Mouse (Mus musculus): ENCODE data around the gene Fam76a.
"Not testable (repeated sequence)": the region's sequence is repeated elsewhere in the genome, so short reads cannot be mapped to it uniquely, and the experiment has no call there.

Fam76a gene

GRCm38 (mm10) chr4:132921488-132921887 lies 870 bp downstream of the Fam76a start:
- Histone ChIP-seq H3K36me3 (ENCODE audit: insufficient read depth, low read length) (peaks cover 26% of the 10 kb centered on the region), H3K4me1 (replicated peaks; ENCODE audit: low read depth, low read length) (peaks cover 68% of the 10 kb centered on the region), H3K4me3 (replicated peaks; ENCODE audit: low read length) (peak overlapping the region; percentile 99), H3K27me3 (ENCODE audit: insufficient read depth, low read length) (no peaks in the 10 kb centered on the region), H3K9me3 (ENCODE audit: low read length) (no peaks in the 10 kb centered on the region)
- TF ChIP-seq POU5F1 (IDR thresholded peaks at IDR 0.05; ENCODE audit: borderline replicate concordance, low read length) (no peak), NANOG (IDR thresholded peaks at IDR 0.05; ENCODE audit: borderline replicate concordance, low read length) (no peak), CTCF (conservative IDR thresholded peaks at IDR 0.05; ENCODE audit: low read length) (no peak)

GRCm38 (mm10) chr4:132920171-132920570 lies 2.2 kb downstream of the Fam76a start:
- no peak overlapping the region for H3K4me3 ChIP-seq (replicated peaks; ENCODE audit: low read length)
- H3K36me3 ChIP-seq (ENCODE audit: insufficient read depth, low read length), result peaks cover 37% of the 10 kb centered on the region
- H3K27me3 ChIP-seq (ENCODE audit: insufficient read depth, low read length), result no peaks in the 10 kb centered on the region
- no peaks in the 10 kb centered on the region for H3K9me3 ChIP-seq (ENCODE audit: low read length)
- peaks cover 66% of the 10 kb centered on the region for H3K4me1 ChIP-seq (replicated peaks; ENCODE audit: low read depth, low read length)
- TF ChIP-seq NANOG (IDR thresholded peaks at IDR 0.05; ENCODE audit: borderline replicate concordance, low read length), result no peak
- no peak for TF ChIP-seq POU5F1 (IDR thresholded peaks at IDR 0.05; ENCODE audit: borderline replicate concordance, low read length)
- no peak for TF ChIP-seq CTCF (conservative IDR thresholded peaks at IDR 0.05; ENCODE audit: low read length)

DNA sequence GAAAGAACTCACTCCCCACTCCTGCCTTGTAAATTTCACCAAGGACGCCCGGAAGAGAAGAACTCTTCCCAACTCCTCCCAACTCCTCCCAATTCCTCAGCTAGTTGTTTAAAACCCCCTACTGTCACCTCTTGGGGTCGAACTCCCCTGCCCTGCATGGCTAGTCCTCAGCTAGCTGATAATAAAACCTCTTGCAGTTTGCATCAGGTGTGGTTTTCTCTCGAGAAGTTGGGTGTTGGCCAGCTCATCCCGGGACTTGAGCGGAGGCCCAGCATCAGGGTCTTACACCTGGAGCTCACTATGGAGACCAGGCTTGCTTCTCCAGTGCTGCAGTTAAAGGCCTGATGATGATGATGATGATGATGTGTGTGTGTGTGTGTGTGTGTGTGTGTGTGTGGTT lies 3.9 kb downstream of the Fam76a start:
- H3K4me3 ChIP-seq (replicated peaks; ENCODE audit: low read length); H3K9me3 ChIP-seq (ENCODE audit: low read length); H3K27me3 ChIP-seq (ENCODE audit: insufficient read depth, low read length): not testable (repeated sequence)
- Histone ChIP-seq H3K36me3 (ENCODE audit: insufficient read depth, low read length) (peaks cover 53% of the 10 kb centered on the region), H3K4me1 (replicated peaks; ENCODE audit: low read depth, low read length) (peaks cover 57% of the 10 kb centered on the region)

DNA sequence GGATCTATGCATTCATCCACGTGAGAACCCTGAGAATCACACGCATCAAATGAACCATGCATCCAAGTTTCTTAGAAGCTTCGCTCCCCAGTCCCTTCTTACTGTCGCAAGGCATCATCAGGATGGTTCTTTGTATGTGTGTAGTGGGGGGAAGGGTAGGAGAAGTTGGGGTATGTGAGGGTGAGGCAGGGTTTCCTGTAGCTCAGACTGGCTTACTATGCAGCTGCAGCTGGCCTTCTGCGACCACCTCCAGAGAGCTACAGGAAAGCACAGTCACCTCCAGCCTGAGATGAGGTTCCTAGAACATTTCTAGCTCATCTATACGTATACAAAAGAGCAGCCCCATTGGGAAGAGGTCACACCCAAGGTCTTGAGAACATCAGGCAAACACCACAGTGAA lies 10.2 kb downstream of the Fam76a start:
- Histone ChIP-seq H3K4me3 (replicated peaks; ENCODE audit: low read length) (no peak overlapping the region), H3K27me3 (ENCODE audit: insufficient read depth, low read length) (no peaks in the 10 kb centered on the region), H3K36me3 (ENCODE audit: insufficient read depth, low read length) (peaks cover 89% of the 10 kb centered on the region), H3K9me3 (ENCODE audit: low read length) (no peaks in the 10 kb centered on the region), H3K4me1 (replicated peaks; ENCODE audit: low read depth, low read length) (peaks cover 41% of the 10 kb centered on the region)
- no peak for TF ChIP-seq NANOG (IDR thresholded peaks at IDR 0.05; ENCODE audit: borderline replicate concordance, low read length)
- TF ChIP-seq POU5F1 (IDR thresholded peaks at IDR 0.05; ENCODE audit: borderline replicate concordance, low read length), result no peak
- TF ChIP-seq CTCF (conservative IDR thresholded peaks at IDR 0.05; ENCODE audit: low read length), result no peak

DNA sequence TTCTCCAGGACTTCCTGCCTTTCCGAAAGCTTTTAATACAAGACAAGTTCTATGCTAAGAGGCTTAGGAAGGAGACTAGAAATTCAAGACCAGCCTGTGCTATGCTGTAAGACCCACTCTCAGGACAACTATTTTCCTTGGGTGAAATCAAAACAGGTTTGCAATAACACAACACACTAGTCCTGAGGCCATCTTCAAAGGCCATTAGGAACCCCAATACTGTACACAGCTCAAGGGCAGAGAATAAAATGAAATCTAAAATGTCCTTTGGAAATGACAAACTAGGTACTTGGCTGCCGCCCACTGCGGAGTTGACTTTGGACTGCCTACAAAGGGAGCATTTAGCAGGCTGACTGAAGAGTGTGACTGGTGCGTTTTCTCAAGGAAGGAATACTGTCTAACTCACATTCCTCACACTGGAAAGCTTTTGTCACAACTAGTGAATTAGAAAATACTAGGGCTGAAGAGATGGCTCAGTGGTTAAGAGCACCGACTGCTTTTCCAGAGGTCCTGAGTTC lies 16.5 kb downstream of the Fam76a start:
- Histone ChIP-seq H3K4me1 (replicated peaks; ENCODE audit: low read depth, low read length) (peaks cover 22% of the 10 kb centered on the region), H3K4me3 (replicated peaks; ENCODE audit: low read length) (no peak overlapping the region), H3K9me3 (ENCODE audit: low read length) (no peaks in the 10 kb centered on the region), H3K36me3 (ENCODE audit: insufficient read depth, low read length) (peaks cover 86% of the 10 kb centered on the region), H3K27me3 (ENCODE audit: insufficient read depth, low read length) (no peaks in the 10 kb centered on the region)
- TF ChIP-seq NANOG (IDR thresholded peaks at IDR 0.05; ENCODE audit: borderline replicate concordance, low read length), result no peak
- no peak for TF ChIP-seq CTCF (conservative IDR thresholded peaks at IDR 0.05; ENCODE audit: low read length)
- no peak for TF ChIP-seq POU5F1 (IDR thresholded peaks at IDR 0.05; ENCODE audit: borderline replicate concordance, low read length)

DNA sequence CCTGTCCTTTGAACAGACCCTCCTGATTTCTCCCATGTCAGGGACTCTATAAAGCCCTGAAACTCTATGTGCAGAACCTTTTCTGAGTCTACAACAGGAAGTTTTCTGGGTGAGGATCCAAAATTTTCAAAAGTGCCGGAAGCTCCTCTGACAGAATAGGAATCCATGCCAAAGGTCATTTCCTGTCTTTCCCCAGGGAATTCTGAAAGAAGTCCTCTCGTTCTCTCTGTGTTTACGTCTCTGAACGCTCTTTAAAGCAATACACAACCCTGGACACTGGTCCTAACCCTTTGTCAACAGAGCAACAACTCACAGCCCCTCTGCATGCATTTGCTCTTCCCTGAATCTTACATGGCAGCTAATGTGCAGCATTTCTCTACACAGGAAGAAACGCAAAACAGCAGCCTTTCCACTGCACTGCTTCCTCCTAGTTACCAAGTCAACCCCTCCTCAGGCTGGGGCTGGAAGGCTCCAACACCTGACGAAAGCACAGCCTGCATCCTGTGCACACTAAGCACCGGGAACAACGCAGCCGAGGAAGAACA lies 17.5 kb downstream of the Fam76a start:
- Histone ChIP-seq H3K4me3 (replicated peaks; ENCODE audit: low read length) (no peak overlapping the region), H3K36me3 (ENCODE audit: insufficient read depth, low read length) (peaks cover 79% of the 10 kb centered on the region), H3K9me3 (ENCODE audit: low read length) (no peaks in the 10 kb centered on the region), H3K4me1 (replicated peaks; ENCODE audit: low read depth, low read length) (peaks cover 27% of the 10 kb centered on the region), H3K27me3 (ENCODE audit: insufficient read depth, low read length) (no peaks in the 10 kb centered on the region)
- TF ChIP-seq CTCF (conservative IDR thresholded peaks at IDR 0.05; ENCODE audit: low read length), result no peak
- TF ChIP-seq POU5F1 (IDR thresholded peaks at IDR 0.05; ENCODE audit: borderline replicate concordance, low read length), result no peak
- TF ChIP-seq NANOG (IDR thresholded peaks at IDR 0.05; ENCODE audit: borderline replicate concordance, low read length), result no peak

DNA sequence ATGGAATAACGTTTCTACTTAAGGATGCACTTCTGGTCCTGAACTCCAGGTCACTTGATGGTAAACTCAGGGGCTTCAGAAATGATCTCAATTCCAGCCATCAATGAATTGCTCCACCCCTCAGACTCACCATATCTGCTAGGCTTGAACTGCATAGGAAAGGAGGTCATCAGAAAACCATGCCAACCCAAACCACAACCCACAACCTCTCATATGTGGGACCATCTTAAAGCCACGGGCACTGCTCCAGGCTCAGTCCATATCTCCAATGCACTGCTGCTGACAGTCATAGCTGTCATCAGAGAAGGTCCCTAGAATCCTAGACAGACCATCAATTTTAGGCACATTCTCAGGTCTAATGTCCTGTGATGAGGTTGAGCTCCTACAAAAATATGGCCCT lies 18.3 kb downstream of the Fam76a start:
- Histone ChIP-seq H3K27me3 (ENCODE audit: insufficient read depth, low read length) (no peaks in the 10 kb centered on the region), H3K4me3 (replicated peaks; ENCODE audit: low read length) (no peak overlapping the region), H3K9me3 (ENCODE audit: low read length) (no peaks in the 10 kb centered on the region), H3K36me3 (ENCODE audit: insufficient read depth, low read length) (peaks cover 72% of the 10 kb centered on the region), H3K4me1 (replicated peaks; ENCODE audit: low read depth, low read length) (peaks cover 22% of the 10 kb centered on the region)
- TF ChIP-seq CTCF (conservative IDR thresholded peaks at IDR 0.05; ENCODE audit: low read length) (no peak), NANOG (IDR thresholded peaks at IDR 0.05; ENCODE audit: borderline replicate concordance, low read length) (no peak), POU5F1 (IDR thresholded peaks at IDR 0.05; ENCODE audit: borderline replicate concordance, low read length) (no peak)

- H3K4me3 ChIP-seq (replicated peaks; ENCODE audit: low read length), result no peak overlapping the region
- peaks cover 8% of the 10 kb centered on the region for H3K27me3 ChIP-seq (ENCODE audit: insufficient read depth, low read length)
- H3K9me3 ChIP-seq (ENCODE audit: low read length), result no peaks in the 10 kb centered on the region
- peaks cover 24% of the 10 kb centered on the region for H3K36me3 ChIP-seq (ENCODE audit: insufficient read depth, low read length)
- peaks cover 27% of the 10 kb centered on the region for H3K4me1 ChIP-seq (replicated peaks; ENCODE audit: low read depth, low read length)
- TF ChIP-seq POU5F1 (IDR thresholded peaks at IDR 0.05; ENCODE audit: borderline replicate concordance, low read length), result no peak
- no peak for TF ChIP-seq NANOG (IDR thresholded peaks at IDR 0.05; ENCODE audit: borderline replicate concordance, low read length)
- no peak for TF ChIP-seq CTCF (conservative IDR thresholded peaks at IDR 0.05; ENCODE audit: low read length)
Measured at GRCm38 (mm10) chr4:132898197-132898596, 24.2 kb downstream of the Fam76a start.

GRCm38 (mm10) chr4:132894402-132894801 lies 28.0 kb downstream of the Fam76a start:
- H3K36me3 ChIP-seq (ENCODE audit: insufficient read depth, low read length), result no peaks in the 10 kb centered on the region
- H3K4me3 ChIP-seq (replicated peaks; ENCODE audit: low read length), result no peak overlapping the region
- H3K27me3 ChIP-seq (ENCODE audit: insufficient read depth, low read length), result peaks cover 8% of the 10 kb centered on the region
- no peak for TF ChIP-seq CTCF (conservative IDR thresholded peaks at IDR 0.05; ENCODE audit: low read length)
- no peak for TF ChIP-seq POU5F1 (IDR thresholded peaks at IDR 0.05; ENCODE audit: borderline replicate concordance, low read length)
- TF ChIP-seq NANOG (IDR thresholded peaks at IDR 0.05; ENCODE audit: borderline replicate concordance, low read length), result no peak
- H3K4me1 ChIP-seq (replicated peaks; ENCODE audit: low read depth, low read length), result peaks cover 13% of the 10 kb centered on the region
- H3K9me3 ChIP-seq (ENCODE audit: low read length), result no peaks in the 10 kb centered on the region
